Mouse (Mus musculus) left cerebral cortex, adult 18-20 months (tissue): Measurements from ENCODE around the gene Ksr1. TPM values are rescaled to one million over a fixed set of nuclear protein-coding genes. Genes with fewer than 3 reads are reported as not detected.

ENCODE experiments used
- DNase-seq, 2 experiments: peaks; one replicate each; pipeline ENCODE4 v3.0.0; 2021 to 2022; ENCODE audit warnings: low spot score in 2 of 2, mixed read lengths in 1 of 2
- total RNA-seq, 2 experiments: library from RNA; stranded (reverse); gene quantifications; 2 replicates each; pipeline ENCODE4 v1.2.3; 2021

Gene Ksr1
- total RNA-seq, 2 experiments from 2014 or later: 49.8 to 50.3 TPM

DNA sequence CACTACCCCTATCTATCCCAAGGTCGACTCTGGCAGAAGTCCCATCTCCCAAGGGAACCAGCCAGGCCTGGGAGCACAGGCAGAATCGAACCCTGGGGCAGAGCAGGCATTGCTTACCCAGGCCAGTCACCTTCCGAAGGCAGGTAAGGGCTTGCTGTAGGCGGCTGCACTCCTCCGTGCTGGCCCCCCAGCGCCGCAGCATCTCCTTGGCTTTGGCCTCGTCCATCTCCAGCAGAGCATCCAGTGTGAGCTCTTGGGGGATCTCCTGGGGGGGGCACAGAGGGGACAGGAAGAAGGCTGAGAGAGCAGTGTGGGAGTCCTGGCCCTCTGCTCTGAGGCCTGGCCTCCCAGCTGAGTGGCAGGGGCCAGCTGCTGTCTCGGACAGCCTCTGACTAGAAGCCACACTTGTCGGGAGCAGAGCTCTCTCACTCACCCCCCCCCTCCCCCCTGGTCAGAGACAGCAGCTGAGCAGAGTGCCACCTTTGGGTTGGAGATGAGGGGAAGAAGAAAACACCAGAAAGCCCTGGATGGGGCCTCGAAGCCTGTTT lies 99.0 kb downstream of the Ksr1 start:
- DNase-seq: no peak

DNA sequence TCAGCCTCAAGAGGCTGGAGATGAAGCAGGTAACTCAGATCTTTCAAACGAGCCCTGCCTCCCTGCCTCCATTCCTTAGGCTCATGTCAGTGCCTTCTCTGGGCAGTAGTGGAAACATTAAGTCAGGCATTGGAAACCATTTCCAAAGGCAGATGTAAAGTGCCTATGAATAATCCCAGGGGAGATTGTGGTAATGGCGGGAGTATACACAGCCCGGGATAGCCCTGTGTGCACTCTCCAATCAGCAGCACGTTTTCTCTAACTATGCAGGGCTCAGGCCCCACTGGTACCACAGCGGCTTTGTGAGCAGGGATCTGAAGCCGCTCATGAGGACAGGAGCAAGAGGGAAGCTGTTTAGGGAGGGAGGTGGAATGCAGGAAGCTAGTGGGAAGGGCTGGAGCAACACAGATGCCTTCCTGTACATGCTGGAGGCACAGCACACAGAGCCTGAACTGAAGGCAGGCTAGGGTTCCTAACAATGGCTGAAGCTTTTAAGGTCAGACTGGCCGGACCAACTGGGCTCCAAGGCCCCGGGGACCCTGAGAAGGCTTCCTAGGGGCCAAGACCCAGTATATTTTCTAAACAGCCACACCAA lies 99.5 kb downstream of the Ksr1 start:
- no peak for DNase-seq

DNA sequence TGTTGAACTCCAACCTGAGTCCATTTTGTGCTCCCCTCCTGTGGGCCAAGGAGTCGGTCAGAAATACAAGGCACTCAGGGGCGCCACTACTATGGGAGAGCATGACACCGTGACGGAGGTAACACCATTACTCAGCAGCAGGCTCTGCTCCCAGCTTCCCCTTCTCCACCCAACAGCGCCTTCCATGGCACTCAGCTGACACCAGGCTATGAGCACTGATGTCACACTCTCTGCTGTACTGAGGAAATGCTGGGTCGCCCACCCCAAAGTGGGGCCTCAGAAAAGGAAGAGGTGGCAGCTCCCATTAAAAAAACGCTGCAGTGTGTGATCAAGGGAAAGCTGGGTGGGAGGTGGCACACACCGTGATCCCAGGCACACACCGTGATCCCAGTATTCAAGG lies 101.0 kb downstream of the Ksr1 start:
- no peak for DNase-seq

GRCm38 (mm10) chr11:79044798-79045197 lies 101.4 kb downstream of the Ksr1 start:
- no peak for DNase-seq

GRCm38 (mm10) chr11:79041908-79042430 lies 104.2 kb downstream of the Ksr1 start:
- no peak for DNase-seq

- no peak for DNase-seq
Measured at GRCm38 (mm10) chr11:79039488-79039887, 106.7 kb downstream of the Ksr1 start.

DNA sequence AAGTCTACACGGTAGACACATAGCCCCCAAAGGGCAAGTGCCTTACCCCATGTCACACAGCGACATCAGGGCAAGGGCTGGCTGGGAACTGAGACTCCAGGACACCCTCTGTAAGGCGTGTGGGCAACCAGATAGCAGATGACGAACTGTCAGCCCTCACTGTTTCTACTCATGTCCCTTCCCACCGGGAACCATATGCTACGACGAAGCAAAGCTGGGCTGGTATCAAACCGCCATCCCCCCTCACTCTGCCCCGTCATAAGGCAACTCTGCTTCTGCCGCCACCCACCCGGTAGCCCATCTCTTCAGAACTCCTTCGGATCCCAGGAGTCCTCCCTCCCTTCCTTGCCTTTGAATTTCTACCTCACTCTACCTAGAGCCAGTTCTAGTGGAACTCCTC lies 108.7 kb downstream of the Ksr1 start:
- DNase-seq: no peak

GRCm38 (mm10) chr11:79036324-79036723 lies 109.9 kb downstream of the Ksr1 start:
- no peak for DNase-seq

DNA sequence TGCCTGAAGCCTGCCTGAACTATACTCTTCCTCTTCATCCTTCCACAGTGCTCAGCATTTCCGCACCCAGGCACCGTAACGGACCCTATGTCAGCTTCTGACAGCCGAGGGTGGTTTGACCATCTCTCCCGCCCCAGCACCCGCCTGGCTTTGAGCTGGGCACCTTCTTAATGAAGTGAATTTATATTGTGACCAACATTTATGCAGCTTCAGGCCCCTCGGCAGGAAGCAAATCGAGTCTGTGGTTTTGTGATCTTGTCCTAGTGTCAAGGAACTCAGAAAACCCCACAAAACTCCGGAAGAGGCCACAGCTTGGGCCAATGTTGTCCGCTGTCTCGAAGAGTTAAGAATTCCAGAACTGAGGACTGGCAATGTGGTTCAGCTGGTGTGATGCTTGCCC lies 112.6 kb downstream of the Ksr1 start:
- DNase-seq: no peak

- no peak for DNase-seq
Measured at GRCm38 (mm10) chr11:79033021-79033420, 113.2 kb downstream of the Ksr1 start.

DNA sequence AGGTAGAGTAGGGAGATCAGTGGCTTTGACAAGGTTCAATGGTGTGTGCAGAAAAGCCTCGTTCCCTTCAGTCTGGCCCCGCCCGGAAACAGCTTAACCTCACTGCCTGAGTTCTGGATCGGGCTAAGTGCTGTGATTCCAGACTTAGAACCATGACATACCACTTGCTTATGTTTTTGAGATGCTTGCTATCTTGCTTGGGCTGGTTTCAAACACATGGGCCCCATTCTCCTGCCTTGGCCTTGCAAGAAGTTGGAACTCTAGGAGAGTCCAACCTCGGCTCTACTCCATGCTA lies 114.8 kb downstream of the Ksr1 start:
- DNase-seq: no peak

DNA sequence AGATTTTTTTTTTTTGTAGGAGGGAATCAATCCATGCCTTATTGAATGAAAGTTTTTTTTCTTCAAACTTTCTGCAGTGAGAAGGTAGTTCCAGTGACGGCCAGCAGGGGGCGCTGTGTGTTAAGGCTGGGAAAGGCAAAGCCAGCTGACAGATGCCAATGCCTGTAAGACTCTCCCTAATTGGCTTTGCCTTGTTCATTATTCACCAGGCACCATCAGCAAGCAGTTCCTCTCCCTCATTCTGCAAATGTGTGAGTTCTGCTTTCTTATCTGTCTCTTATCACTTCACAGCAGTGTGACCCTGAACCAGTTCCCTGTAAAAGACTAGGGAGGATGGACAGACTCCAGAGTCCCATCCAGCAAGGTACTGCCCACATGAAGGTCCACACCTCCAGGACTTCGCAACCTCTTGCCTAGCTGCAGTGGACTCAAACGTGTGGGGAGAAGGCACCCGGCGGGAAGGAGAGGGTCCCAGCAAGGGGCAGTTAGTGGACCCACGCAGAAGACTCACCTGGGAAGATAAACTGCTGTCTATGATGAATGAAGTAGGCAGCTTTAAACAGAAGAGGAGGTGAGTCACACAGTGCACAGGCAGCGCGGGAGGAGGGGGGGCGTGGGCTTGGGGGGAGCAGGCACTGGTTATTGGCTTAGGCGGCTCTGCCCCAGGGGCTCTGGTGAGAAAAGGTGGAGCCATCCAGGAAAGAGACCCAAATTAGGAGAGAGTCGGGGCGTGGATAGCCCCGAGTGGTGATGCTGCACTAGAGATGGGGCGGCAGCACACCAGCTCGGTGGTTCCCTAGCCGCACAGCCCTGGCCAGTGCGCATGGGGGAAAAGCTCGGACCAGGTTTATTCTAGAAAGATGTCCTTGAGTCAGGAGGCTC lies 115.4 kb downstream of the Ksr1 start:
- peak; percentile 76 to 94 for DNase-seq

GRCm38 (mm10) chr11:79023751-79024150 lies 122.5 kb downstream of the Ksr1 start:
- no peak for DNase-seq

DNA sequence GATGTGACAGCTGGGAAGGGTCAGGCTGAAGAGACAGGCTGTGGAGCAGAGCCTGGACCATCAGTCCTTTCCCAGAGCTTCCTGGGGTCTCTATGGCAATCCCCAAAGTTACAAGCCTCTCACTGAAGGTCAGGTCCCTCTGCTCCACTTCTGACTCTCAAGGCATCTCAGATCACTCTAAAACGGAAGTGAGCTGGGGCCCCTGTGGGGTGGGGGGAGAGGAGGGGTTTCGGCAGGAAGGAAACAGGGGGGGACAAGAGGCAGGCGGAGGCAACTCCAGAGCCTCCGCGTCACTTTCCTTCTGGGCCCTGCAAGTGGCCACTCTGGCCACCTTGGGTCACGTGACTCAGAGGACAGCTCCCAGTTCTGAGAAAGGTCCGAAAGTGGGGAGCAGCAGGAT lies 122.9 kb downstream of the Ksr1 start:
- no peak for DNase-seq

DNA sequence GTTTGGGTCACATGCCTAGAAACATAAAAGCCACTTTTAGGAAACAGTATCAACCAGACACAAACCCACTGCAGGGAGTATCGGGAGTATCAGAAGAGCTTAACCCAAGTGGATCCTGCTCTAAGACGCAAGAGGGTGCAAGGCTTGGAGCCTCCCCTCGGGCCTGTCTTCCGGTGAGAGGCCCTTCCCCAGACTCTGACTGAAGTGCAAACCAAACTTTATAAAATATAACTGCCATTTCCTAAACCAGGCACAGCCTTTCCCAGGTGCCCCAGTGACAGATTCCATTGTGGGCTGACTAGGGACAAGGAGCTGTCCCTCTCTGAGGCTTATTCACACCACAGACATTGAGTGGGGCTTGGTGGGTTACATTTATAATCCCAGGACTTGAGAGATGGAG lies 123.4 kb downstream of the Ksr1 start:
- no peak for DNase-seq

- no peak for DNase-seq
Measured at GRCm38 (mm10) chr11:79020535-79021045, 125.6 kb downstream of the Ksr1 start.

GRCm38 (mm10) chr11:79019839-79020534 lies 126.2 kb downstream of the Ksr1 start:
- peak; percentile 28 to 54 for DNase-seq

- DNase-seq: peak; percentile 69 to 82
Measured at GRCm38 (mm10) chr11:79018954-79019704, 127.1 kb downstream of the Ksr1 start.

GRCm38 (mm10) chr11:79017161-79017606 lies 129.0 kb downstream of the Ksr1 start:
- DNase-seq: no peak

GRCm38 (mm10) chr11:79016236-79016635 lies 130.0 kb downstream of the Ksr1 start:
- DNase-seq: no peak
